Mouse (Mus musculus): Measurements from ENCODE around the gene Olfr890.
"Not testable (repeated sequence)": the region's sequence is repeated elsewhere in the genome, so short reads cannot be mapped to it uniquely, and the experiment has no call there.

The Olfr890 gene

DNA sequence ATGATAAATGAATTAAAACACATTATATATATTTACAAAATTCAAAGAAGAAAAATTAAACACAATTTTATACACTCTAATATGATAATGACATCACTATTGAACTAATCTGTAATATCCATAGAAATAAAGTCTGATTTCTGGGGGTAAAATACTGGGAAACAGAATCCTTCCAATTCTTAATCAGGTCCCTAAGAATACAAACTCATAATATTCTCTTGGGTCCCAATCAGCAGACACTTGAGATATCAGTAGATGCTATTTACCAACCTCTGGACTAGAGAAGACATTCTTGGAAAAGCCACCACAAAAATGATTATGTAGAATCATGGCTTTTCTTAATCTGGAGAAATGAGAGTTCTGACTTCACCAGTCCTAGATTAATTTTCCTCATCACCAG, at the start of gene Olfr890:
Gene Olfr890, plus strand, starts transcription at position 301 of the 400 bp plus-strand sequence.
- no peak for DNase-seq (ENCODE audit: low read depth)

DNA sequence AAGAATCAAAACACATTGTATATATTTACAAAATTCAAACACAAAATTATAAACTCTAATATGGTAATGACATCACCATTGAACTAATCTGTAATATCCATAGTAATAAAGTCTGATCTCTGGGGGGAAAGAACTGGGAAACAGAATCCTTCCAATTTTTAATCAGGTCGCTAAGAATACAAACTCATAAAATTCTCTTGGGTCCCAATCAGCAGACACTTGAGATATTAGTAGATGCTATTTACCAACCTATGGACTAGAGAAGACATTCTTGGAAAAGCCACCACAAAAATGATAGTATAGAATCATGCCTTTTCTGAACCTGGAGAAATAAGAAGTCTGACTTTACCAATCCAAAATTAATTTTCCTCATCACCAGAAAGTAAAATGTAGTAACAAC, 34.5 kb upstream of the Olfr890 start, which contains the start of gene Olfr888:
Gene Olfr888, plus strand, starts transcription at position 301 of the 400 bp plus-strand sequence.
- no peak for DNase-seq (ENCODE audit: low read depth)

DNA sequence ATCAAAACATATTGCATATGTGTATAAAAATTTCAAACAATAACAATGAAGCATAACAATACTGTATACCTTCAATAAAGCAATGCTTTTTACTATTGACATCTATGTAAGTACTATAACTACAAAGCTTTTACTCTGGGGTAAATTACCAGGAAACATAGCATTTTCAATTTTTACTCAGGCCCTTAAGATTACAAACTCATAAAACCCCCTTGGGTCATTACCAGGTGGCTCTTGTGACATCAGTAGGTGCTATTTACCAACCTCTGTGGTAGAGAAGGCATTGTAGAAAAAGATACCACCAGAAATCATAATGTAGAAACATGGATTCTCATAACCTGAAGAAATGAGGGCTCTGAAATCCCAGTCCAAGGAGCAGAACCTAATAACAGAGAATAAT, 27.4 kb upstream of the Olfr890 start, which contains the start of gene Olfr889:
Gene Olfr889, plus strand, starts transcription at position 301 of the 400 bp plus-strand sequence.
- no peak for DNase-seq (ENCODE audit: low read depth)

DNA sequence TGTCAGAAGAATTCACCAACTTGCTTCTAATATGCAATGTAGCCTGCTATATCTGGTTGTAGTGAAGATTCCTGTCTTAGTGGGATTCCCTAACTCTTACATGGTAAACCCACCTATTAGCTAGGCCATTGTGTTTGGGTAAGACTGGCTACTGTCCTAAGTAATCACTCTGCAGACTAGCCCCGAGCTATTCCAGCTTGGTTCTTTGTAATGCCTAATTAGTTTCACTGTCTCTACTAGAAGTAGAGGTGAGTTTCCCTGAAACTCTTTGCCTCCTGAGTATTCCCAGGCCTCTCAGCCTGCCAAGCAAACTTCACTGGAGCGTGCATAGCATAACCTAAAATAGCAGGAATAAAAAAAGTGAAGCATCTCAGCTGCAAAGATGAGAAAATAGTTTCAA, 26.0 kb downstream of the Olfr890 start:
- DNase-seq (ENCODE audit: low read depth), result not testable (repeated sequence)

DNA sequence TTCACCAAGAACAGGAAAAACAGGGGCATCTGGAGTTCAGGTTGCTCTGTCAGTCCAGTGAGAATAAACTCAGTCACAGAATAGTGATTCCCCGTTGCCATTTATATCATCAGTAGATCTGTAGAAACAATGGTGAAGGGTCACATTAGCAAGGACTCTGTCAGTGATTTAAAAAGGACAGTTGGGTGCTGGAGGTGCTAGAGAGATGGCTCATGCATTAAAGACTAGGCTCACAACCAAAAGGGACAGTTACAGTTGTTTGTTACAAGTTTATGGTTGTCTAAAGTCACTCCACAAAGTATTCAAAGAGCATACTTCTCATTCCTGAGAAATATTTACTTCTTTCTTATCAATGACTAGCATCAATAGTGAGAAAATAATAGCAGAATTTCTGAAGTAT, 38.4 kb downstream of the Olfr890 start, which contains the start of gene Olfr891:
Gene Olfr891, minus strand, starts transcription at position 101 of the 400 bp plus-strand sequence.
- no peak for DNase-seq (ENCODE audit: low read depth)
